15 mouse cellular contexts compared by ENCODE assay signal in the genomic region with DNA sequence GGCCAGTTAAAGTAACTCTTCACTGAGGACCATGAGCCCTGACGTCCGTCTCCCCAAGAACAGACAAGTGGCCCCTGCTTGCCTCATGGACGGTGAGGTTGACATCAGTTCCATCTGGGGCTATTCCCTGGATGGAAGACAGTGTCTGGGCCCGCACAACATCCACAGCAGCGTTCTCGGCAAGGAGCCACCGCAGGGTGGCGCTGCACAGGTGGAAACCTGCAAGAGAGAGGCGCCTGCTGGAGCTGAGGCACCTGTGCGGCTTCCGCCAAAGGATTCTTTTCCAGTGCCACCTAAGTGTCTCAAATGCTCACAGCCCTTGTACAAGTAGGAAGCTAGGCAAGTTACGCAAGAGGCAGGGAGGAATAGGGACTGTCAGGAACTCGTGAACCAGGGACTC. TPM values are rescaled to one million over a fixed set of nuclear protein-coding genes. Genes with fewer than 3 reads are reported as not detected.
DNase-seq lines count a peak whose midpoint lies in the region; ATAC-seq and TF ChIP-seq lines count a peak whose summit lies in the region.
"Had no signal": no experiment of that assay in that cellular context is flagged by ENCODE, and none has a peak within 500 bp of the region (broad histone marks: within the 10 kb centered on the region; RNA-seq: fewer than 3 reads in every experiment).

No protein-coding gene starts in this region.

- no peak overlapping the region for H3K4me2 ChIP-seq in hindbrain, postnatal 0 days (ENCODE audit: low read depth, low read length)
- no peak overlapping the region for H3K4me2 ChIP-seq in hindbrain, embryonic 13.5 days
- H3K4me2 ChIP-seq in liver, postnatal 0 days (ENCODE audit: low read depth, low read length) = no peak overlapping the region
- no peak overlapping the region for H3K4me2 ChIP-seq in liver, embryonic 12.5 days
- H3K4me2 ChIP-seq: forebrain, embryonic 12.5 days had no signal

- no peak overlapping the region for H3ac ChIP-seq in C2C12 (ENCODE audit: control insufficient read depth, insufficient read length, low read depth)

- DNase-seq in hindbrain, postnatal 0 days (ENCODE audit: low spot score) = peak; percentile 40
- no peak for DNase-seq in liver, postnatal 0 days
- peak; percentile 77 for DNase-seq in R1 (ENCODE audit: low read depth, low spot score)
- no peak for DNase-seq in cerebellum, postnatal 36 days
- DNase-seq in left cerebral cortex, adult 8-10 months (ENCODE audit: low spot score in 2 of 2) = no peak
- DNase-seq: cerebellum, adult 11 months; cerebellum, postnatal 14 days; gastrocnemius, postnatal 36 days; retina, postnatal 1 day; thymus, adult 2 months had no signal

- no peaks in the 10 kb centered on the region for H3K9me3 ChIP-seq in hindbrain, postnatal 0 days (ENCODE audit: low read length)
- H3K9me3 ChIP-seq in hindbrain, embryonic 13.5 days = no peaks in the 10 kb centered on the region
- no peaks in the 10 kb centered on the region for H3K9me3 ChIP-seq in liver, postnatal 0 days (ENCODE audit: low read length)
- H3K9me3 ChIP-seq in liver, embryonic 12.5 days (replicated peaks) = no peaks in the 10 kb centered on the region
- H3K9me3 ChIP-seq: forebrain, embryonic 12.5 days had no signal

- no peaks in the 10 kb centered on the region for H3K27me3 ChIP-seq in hindbrain, postnatal 0 days (ENCODE audit: insufficient read depth, low read length)
- H3K27me3 ChIP-seq in hindbrain, embryonic 13.5 days = no peaks in the 10 kb centered on the region
- H3K27me3 ChIP-seq in liver, postnatal 0 days (ENCODE audit: insufficient read depth, low read length) = no peaks in the 10 kb centered on the region
- H3K27me3 ChIP-seq in liver, embryonic 12.5 days (replicated peaks) = no peaks in the 10 kb centered on the region
- H3K27me3 ChIP-seq in C2C12 (ENCODE audit: control insufficient read depth, insufficient read depth, insufficient read length) = no peaks in the 10 kb centered on the region
- H3K27me3 ChIP-seq: forebrain, embryonic 12.5 days had no signal

- ATAC-seq in hindbrain, postnatal 0 days = no peak
- no peak for ATAC-seq in hindbrain, embryonic 13.5 days (ENCODE audit: low FRiP score)
- no peak for ATAC-seq in liver, postnatal 0 days
- ATAC-seq in liver, embryonic 12.5 days = no peak

- peaks cover 57% of the 10 kb centered on the region for H3K36me3 ChIP-seq in hindbrain, postnatal 0 days (ENCODE audit: insufficient read depth, low read length)
- peaks cover 89% of the 10 kb centered on the region for H3K36me3 ChIP-seq in hindbrain, embryonic 13.5 days
- H3K36me3 ChIP-seq in liver, postnatal 0 days (replicated peaks; ENCODE audit: insufficient read depth, low read length) = peaks cover 23% of the 10 kb centered on the region
- peaks cover 65% of the 10 kb centered on the region for H3K36me3 ChIP-seq in liver, embryonic 12.5 days
- H3K36me3 ChIP-seq in C2C12 (ENCODE audit: control insufficient read depth, insufficient read depth) = peaks cover 44% of the 10 kb centered on the region

- H3K9ac ChIP-seq in hindbrain, postnatal 0 days (replicated peaks; ENCODE audit: low read length) = no peak overlapping the region
- H3K9ac ChIP-seq in hindbrain, embryonic 13.5 days = no peak overlapping the region
- no peak overlapping the region for H3K9ac ChIP-seq in liver, postnatal 0 days (replicated peaks)
- H3K9ac ChIP-seq in liver, embryonic 12.5 days = no peak overlapping the region
- H3K9ac ChIP-seq: forebrain, embryonic 12.5 days had no signal

- no peak for TF ChIP-seq EP300 in liver, postnatal 0 days (IDR thresholded peaks at IDR 0.05; ENCODE audit: low read depth)

- no peak overlapping the region for H3K4me3 ChIP-seq in hindbrain, postnatal 0 days (ENCODE audit: low read length)
- no peak overlapping the region for H3K4me3 ChIP-seq in hindbrain, embryonic 13.5 days
- H3K4me3 ChIP-seq in liver, postnatal 0 days (ENCODE audit: low read depth, low read length) = no peak overlapping the region
- H3K4me3 ChIP-seq in liver, embryonic 12.5 days = no peak overlapping the region
- H3K4me3 ChIP-seq in C2C12 (ENCODE audit: insufficient read depth, poor library complexity, severe bottlenecking) = no peak overlapping the region
- H3K4me3 ChIP-seq: forebrain, embryonic 12.5 days had no signal

- H3K27ac ChIP-seq in hindbrain, postnatal 0 days = no peak overlapping the region
- H3K27ac ChIP-seq in hindbrain, embryonic 13.5 days = no peak overlapping the region
- no peak overlapping the region for H3K27ac ChIP-seq in liver, postnatal 0 days (ENCODE audit: low read depth)
- H3K27ac ChIP-seq in liver, embryonic 12.5 days = no peak overlapping the region
- H3K27ac ChIP-seq: forebrain, embryonic 12.5 days had no signal

- WGBS in hindbrain, postnatal 0 days = 62% methylated on average over 13 of the region's 13 CpGs
- WGBS in hindbrain, embryonic 13.5 days = 63% methylated on average over 13 of the region's 13 CpGs
- WGBS in liver, postnatal 0 days (ENCODE audit: insufficient replicate concordance) = 73% methylated on average over 13 of the region's 13 CpGs
- WGBS in liver, embryonic 12.5 days (ENCODE audit: insufficient replicate concordance) = 71% methylated on average over 13 of the region's 13 CpGs

- peaks cover 18% of the 10 kb centered on the region for H3K79me2 ChIP-seq in C2C12 (ENCODE audit: control insufficient read depth, insufficient read depth)

- peaks cover 2% of the 10 kb centered on the region for H3K79me3 ChIP-seq in C2C12 (ENCODE audit: low read depth)

- TF ChIP-seq CTCF in hindbrain, postnatal 0 days (IDR thresholded peaks at IDR 0.05; ENCODE audit: low read depth) = peak; percentile 59
- TF ChIP-seq CTCF in liver, postnatal 0 days (IDR thresholded peaks at IDR 0.05; ENCODE audit: low read depth) = peak; percentile 32; the same call in 1 of the 2 replicates
- no peak for TF ChIP-seq CTCF in C2C12 (IDR thresholded peaks at IDR 0.05; ENCODE audit: control insufficient read depth, insufficient read depth, insufficient read length)

- peaks cover 7% of the 10 kb centered on the region; the same call in 1 of the 2 replicates for H3K4me1 ChIP-seq in hindbrain, postnatal 0 days (ENCODE audit: insufficient read depth, low read length)
- H3K4me1 ChIP-seq in hindbrain, embryonic 13.5 days (replicated peaks) = peaks cover 32% of the 10 kb centered on the region
- H3K4me1 ChIP-seq in liver, postnatal 0 days (ENCODE audit: insufficient read depth) = peaks cover 11% of the 10 kb centered on the region
- H3K4me1 ChIP-seq in liver, embryonic 12.5 days = peaks cover 16% of the 10 kb centered on the region

TF ChIP-seq in C2C12, 6 proteins besides CTCF, POLR2A, EP300 and RAD21:
- TF ChIP-seq USF1 (IDR thresholded peaks at IDR 0.05; ENCODE audit: low read depth) (no peak), MAX (IDR thresholded peaks at IDR 0.05) (no peak), MYOG (IDR thresholded peaks at IDR 0.05; ENCODE audit: control insufficient read depth, extremely low read depth, insufficient read length) (no peak), CEBPB (IDR thresholded peaks at IDR 0.05; ENCODE audit: low read depth) (peak; percentile 34), MYOD1 (IDR thresholded peaks at IDR 0.05; ENCODE audit: control insufficient read depth, insufficient read length, low read depth) (no peak), FOSL1 (IDR thresholded peaks at IDR 0.05; ENCODE audit: insufficient read depth, low read length, poor library complexity, severe bottlenecking) (no peak)

RNA-seq across cellular contexts. Expression of gene Faap100, which starts 5.5 kb away (rescaled TPM):
- total RNA-seq in hindbrain, postnatal 0 days (2014; rRNA removed) = 175 and 178 TPM in 2 replicates
- 74.6 and 76.4 TPM in 2 replicates for polyA plus RNA-seq in hindbrain, postnatal 0 days (2015; fragmentation: Nextera tagmentation; extraction: Ambion mirVana)
- 74.6 and 82.4 TPM in 2 replicates for polyA plus RNA-seq in hindbrain, embryonic 13.5 days (2015; fragmentation: Nextera tagmentation; extraction: Ambion mirVana)
- polyA plus RNA-seq in liver, postnatal 0 days (2015; fragmentation: Nextera tagmentation; extraction: Ambion mirVana) = 5.5 and 5.8 TPM in 2 replicates
- 12.8 and 13.1 TPM in 2 replicates for polyA plus RNA-seq in liver, embryonic 12.5 days (2016; fragmentation: Nextera tagmentation; extraction: Ambion mirVana)
- polyA plus RNA-seq in C2C12 (2012; fragmentation: generic; extraction: Trizol) = 18.0 TPM
- 10 to 100 TPM; 14.0 to 17.2 (median 14.9) TPM for total RNA-seq in left cerebral cortex, adult 8-10 months (2022)

RNA-seq across cellular contexts. Expression of gene Fscn2, which starts 11.7 kb away (rescaled TPM):
- total RNA-seq in hindbrain, postnatal 0 days (2014; rRNA removed) = 3.0 and 9.0 TPM in 2 replicates
- 1.5 and 1.9 TPM in 2 replicates for polyA plus RNA-seq in hindbrain, postnatal 0 days (2015; fragmentation: Nextera tagmentation; extraction: Ambion mirVana)
- polyA plus RNA-seq in hindbrain, embryonic 13.5 days (2015; fragmentation: Nextera tagmentation; extraction: Ambion mirVana) = 1.6 and 2.6 TPM in 2 replicates
- polyA plus RNA-seq in liver, postnatal 0 days (2015; fragmentation: Nextera tagmentation; extraction: Ambion mirVana) = not detected in 2 replicates
- polyA plus RNA-seq in liver, embryonic 12.5 days (2016; fragmentation: Nextera tagmentation; extraction: Ambion mirVana) = 0.16 and 0.18 TPM in 2 replicates
- polyA plus RNA-seq in C2C12 (2012; fragmentation: generic; extraction: Trizol) = 0.25 TPM
- total RNA-seq in left cerebral cortex, adult 8-10 months (2022) = 1 to 10 TPM in 1 of 4 experiments, under 1 TPM in 1, not detected in 2; 0.37 to 1.2 TPM
- total RNA-seq: megakaryocyte-erythroid progenitor cell, adult 5-6 weeks had no signal

RNA-seq across cellular contexts. Expression of gene Actg1, which starts 24.7 kb away (rescaled TPM):
- 2,410 and 2,568 TPM in 2 replicates for total RNA-seq in hindbrain, postnatal 0 days (2014; rRNA removed)
- polyA plus RNA-seq in hindbrain, postnatal 0 days (2015; fragmentation: Nextera tagmentation; extraction: Ambion mirVana) = 3,348 and 3,639 TPM in 2 replicates
- 4,110 and 4,339 TPM in 2 replicates for polyA plus RNA-seq in hindbrain, embryonic 13.5 days (2015; fragmentation: Nextera tagmentation; extraction: Ambion mirVana)
- 463 and 498 TPM in 2 replicates for polyA plus RNA-seq in liver, postnatal 0 days (2015; fragmentation: Nextera tagmentation; extraction: Ambion mirVana)
- polyA plus RNA-seq in liver, embryonic 12.5 days (2016; fragmentation: Nextera tagmentation; extraction: Ambion mirVana) = 952 and 1,008 TPM in 2 replicates
- 7,516 TPM for polyA plus RNA-seq in C2C12 (2012; fragmentation: generic; extraction: Trizol)
- 1,000 to 10,000 TPM; 1,267 to 1,347 (median 1,329) TPM for total RNA-seq in left cerebral cortex, adult 8-10 months (2022)

Comparison
In these comparisons a context has a peak if more than half of its experiments do, and no peak if none do; other contexts are left out.
1. DNase-seq: peak in hindbrain, postnatal 0 days (single experiment) and R1 (single experiment); none in liver, postnatal 0 days (single experiment), cerebellum, postnatal 36 days (0 of 2) and left cerebral cortex, adult 8-10 months (0 of 2).